Mouse (Mus musculus) lung, embryonic 16.5 days (tissue): Measurements from ENCODE around the gene Gm21981. TPM values are rescaled to one million over a fixed set of nuclear protein-coding genes. Genes with fewer than 3 reads are reported as not detected.

Experiments
- ATAC-seq: fragments of 200-750 bp; cut with Nextera tagmentation; 2 replicates; pipeline ENCODE4 v1.8.0; 2017; ENCODE audit warnings: low read depth, mild to moderate bottlenecking, moderate library complexity
- H3K27ac ChIP-seq: fragments of 300-500 bp; sonication (generic); 2 replicates; pipeline ENCODE4 v1.5.1; 2014; ENCODE audit warnings: mild to moderate bottlenecking, control low read depth, low read length
- H3K27me3 ChIP-seq: fragments of 300-500 bp; sonication (generic); 2 replicates; pipeline ENCODE4 v1.6.1; 2014; ENCODE audit warnings: low read depth, low read length, mixed read lengths; ENCODE audit not compliant: control insufficient read depth, insufficient read depth
- H3K36me3 ChIP-seq: fragments of 300-500 bp; sonication (generic); 2 replicates; pipeline ENCODE4 v1.6.1; 2014; ENCODE audit warnings: low read length; ENCODE audit not compliant: control insufficient read depth, insufficient read depth
- H3K4me1 ChIP-seq: fragments of 300-500 bp; sonication (generic); replicated peaks from 2 replicates; pipeline ENCODE4 v1.6.1; 2014; ENCODE audit warnings: low read length, mixed read lengths; ENCODE audit not compliant: control insufficient read depth, insufficient read depth
- H3K4me2 ChIP-seq: fragments of 300-500 bp; sonication (generic); 2 replicates; pipeline ENCODE4 v1.6.1; 2014; ENCODE audit warnings: low read depth, low read length, control low read depth
- H3K4me3 ChIP-seq: fragments of 300-500 bp; sonication (generic); 2 replicates; pipeline ENCODE4 v1.5.1; 2014; ENCODE audit warnings: mild to moderate bottlenecking, low read length, control low read depth
- H3K9ac ChIP-seq: fragments of 300-500 bp; sonication (generic); 2 replicates; pipeline ENCODE4 v1.6.1; 2014; ENCODE audit warnings: low read length, control low read depth
- H3K9me3 ChIP-seq: fragments of 300-500 bp; sonication (generic); 2 replicates; pipeline ENCODE4 v1.6.1; 2016; ENCODE audit warnings: low read length; ENCODE audit not compliant: control insufficient read depth
- WGBS: fragments of 180-500 bp; shearing (Covaris S2); extraction: QIAGEN DNeasy Blood & Tissue Kit; methylation state at CpG from one replicate; pipeline ENCODE4 v1.1.7; 2014; 5-methylcytosine and 5-hydroxymethylcytosine counted together
- polyA plus RNA-seq: library from polyadenylated mRNA; unstranded; fragments of >200 nt; fragmentation: Nextera tagmentation; extraction: Ambion mirVana; gene quantifications from 2 replicates; pipeline ENCODE4 v1.2.1, GENCODE M21; 2015

Gm21981 gene
- polyA plus RNA-seq = 0.26 and 0.41 TPM in 2 replicates

DNA sequence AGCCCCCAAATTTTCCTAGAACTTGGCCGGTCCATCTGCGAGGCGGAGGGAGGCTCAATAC, at the start of gene Gm21981:
Gene Gm21981, minus strand, starts transcription at position 14 of the 61 bp plus-strand sequence.
- Histone ChIP-seq H3K4me3 (peak within 1 kb of the TSS; percentile 77), H3K9me3 (no peaks in the 10 kb centered on the region), H3K36me3 (0 out of 2 replicates have a peak, but pooled peaks cover 3% of the 10 kb centered on the region), H3K9ac (peak within 1 kb of the TSS; percentile 83), H3K27me3 (no peaks in the 10 kb centered on the region), H3K27ac (peak within 1 kb of the TSS; percentile 60), H3K4me1 (peaks cover 13% of the 10 kb centered on the region), H3K4me2 (peak within 1 kb of the TSS; percentile 92)
- ATAC-seq = no peak
- 2% methylated on average over 3 of the region's 3 CpGs for WGBS

DNA sequence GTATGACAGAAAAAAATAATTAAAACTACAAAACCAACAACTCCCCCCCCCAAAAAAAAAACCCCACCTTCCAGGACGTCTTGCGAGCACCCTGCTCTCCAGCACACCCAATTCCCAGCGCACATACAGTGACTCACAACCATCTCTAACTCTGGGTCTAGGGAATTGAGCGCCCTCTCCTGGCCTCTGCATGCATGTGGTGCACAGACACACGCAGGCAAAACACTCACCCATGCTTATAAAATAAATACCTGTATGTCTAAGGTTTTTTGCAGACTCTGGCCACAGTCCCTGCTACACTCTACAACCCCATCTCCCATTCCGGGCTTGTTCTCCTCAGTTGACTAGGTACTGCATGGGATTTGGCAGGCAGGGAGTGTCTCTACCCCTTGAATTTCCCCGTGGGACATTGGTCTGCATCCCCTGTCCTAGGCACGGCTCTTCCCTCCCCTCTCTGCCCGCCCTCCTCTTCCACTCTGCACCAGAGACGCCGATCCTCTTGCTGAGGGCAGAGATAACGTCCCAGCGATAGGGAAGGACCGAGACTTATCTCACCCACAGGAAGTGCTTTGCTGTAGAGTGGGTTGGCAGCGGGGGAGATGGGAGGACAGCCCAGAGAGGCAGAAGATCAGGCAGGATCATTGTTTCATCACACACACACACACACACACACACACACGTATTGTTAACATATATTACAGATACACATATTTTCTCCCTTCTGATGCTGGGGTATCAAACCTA, 48.9 kb upstream of the Gm21981 start:
- H3K9ac ChIP-seq = no peak overlapping the region
- H3K4me1 ChIP-seq = peaks cover 17% of the 10 kb centered on the region
- no peaks in the 10 kb centered on the region; the same call in 1 of the 2 replicates for H3K27me3 ChIP-seq
- 25% methylated on average over 16 of the region's 16 CpGs for WGBS
- H3K4me2 ChIP-seq = no peak overlapping the region
- no peak overlapping the region for H3K27ac ChIP-seq
- H3K9me3 ChIP-seq = peaks cover 5% of the 10 kb centered on the region; the same call in 1 of the 2 replicates
- H3K4me3 ChIP-seq = no peak overlapping the region
- no peaks in the 10 kb centered on the region for H3K36me3 ChIP-seq
- ATAC-seq = no peak

DNA sequence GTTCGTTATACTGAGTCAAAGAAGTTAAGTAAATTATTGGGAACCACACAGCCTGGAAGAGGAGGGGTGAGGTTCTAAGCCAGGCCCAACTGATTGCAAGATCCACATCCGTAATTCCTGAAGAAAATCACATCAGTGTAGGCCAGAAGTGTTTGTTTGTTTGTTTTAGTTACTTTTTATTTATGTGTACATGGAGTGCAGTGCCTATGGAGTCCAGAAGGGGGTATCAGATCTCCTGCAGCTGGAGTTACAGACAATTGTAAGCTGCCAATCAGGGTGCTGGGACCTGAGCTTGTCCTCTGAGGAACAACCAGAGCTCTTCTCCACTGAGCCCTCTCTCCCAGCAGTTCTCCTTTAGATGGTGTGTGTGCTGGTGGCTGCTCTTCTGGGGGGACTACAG, 45.9 kb upstream of the Gm21981 start:
- H3K4me2 ChIP-seq = no peak overlapping the region
- H3K27ac ChIP-seq = no peak overlapping the region
- no peak for ATAC-seq
- H3K9ac ChIP-seq = no peak overlapping the region
- H3K4me1 ChIP-seq = peaks cover 16% of the 10 kb centered on the region
- 81% methylated on average over 2 of the region's 2 CpGs for WGBS
- no peaks in the 10 kb centered on the region; the same call in 1 of the 2 replicates for H3K27me3 ChIP-seq
- H3K9me3 ChIP-seq = peaks cover 5% of the 10 kb centered on the region; the same call in 1 of the 2 replicates
- H3K4me3 ChIP-seq = no peak overlapping the region
- H3K36me3 ChIP-seq = no peaks in the 10 kb centered on the region

DNA sequence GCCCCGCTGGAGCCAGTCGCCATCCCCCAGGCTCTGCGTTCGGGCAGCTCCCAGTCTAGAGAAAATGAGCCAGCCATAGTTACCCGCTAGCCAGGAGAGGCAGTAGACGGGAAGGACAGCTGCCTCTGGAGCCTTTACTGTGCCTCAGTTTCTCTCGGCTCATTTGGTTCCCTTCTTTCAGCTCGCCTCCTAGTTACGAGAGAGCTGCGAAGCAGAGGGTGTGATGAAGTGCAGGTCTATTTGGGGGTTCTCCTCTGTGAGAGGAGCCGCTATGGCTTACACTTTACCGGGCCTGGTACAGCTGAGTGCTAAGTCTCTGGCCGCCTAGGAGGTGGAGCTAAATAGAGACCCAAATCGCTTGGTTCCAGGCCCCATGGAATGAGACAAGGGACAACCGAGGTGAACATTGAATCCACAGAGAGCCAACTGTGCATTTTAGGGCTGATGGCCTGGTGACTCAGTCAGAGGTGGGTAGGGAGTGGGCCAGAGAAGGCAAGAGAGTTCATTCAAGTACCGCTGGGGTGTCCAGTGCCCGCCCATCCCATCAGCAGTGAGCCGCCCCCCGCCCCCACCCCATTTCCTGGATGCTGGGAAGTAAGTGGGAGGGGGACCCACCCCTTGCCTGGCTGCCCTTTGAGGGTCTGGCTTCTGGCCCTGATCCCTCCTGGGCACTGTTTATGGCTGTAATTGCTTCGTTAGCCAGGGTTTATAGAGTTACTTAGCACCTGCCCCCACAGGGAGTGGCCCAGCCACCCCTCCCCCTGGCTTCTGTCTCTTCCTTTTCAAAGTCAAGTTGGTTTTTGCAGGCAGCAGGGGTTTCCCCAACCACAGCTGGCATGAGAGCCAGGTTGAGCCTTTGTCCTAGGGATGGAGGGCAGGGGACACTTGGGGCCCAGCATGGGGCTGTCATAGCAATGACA, 44.9 kb upstream of the Gm21981 start:
- peak overlapping the region; percentile 83 for H3K4me3 ChIP-seq
- 16% methylated on average over 20 of the region's 20 CpGs for WGBS
- no peaks in the 10 kb centered on the region for H3K36me3 ChIP-seq
- H3K4me1 ChIP-seq = peaks cover 16% of the 10 kb centered on the region
- H3K9me3 ChIP-seq = no peaks in the 10 kb centered on the region
- no peak overlapping the region for H3K27ac ChIP-seq
- peak overlapping the region; percentile 97 for H3K4me2 ChIP-seq
- H3K27me3 ChIP-seq = no peaks in the 10 kb centered on the region; the same call in 1 of the 2 replicates
- peak overlapping the region; percentile 75 for H3K9ac ChIP-seq
- no peak for ATAC-seq

DNA sequence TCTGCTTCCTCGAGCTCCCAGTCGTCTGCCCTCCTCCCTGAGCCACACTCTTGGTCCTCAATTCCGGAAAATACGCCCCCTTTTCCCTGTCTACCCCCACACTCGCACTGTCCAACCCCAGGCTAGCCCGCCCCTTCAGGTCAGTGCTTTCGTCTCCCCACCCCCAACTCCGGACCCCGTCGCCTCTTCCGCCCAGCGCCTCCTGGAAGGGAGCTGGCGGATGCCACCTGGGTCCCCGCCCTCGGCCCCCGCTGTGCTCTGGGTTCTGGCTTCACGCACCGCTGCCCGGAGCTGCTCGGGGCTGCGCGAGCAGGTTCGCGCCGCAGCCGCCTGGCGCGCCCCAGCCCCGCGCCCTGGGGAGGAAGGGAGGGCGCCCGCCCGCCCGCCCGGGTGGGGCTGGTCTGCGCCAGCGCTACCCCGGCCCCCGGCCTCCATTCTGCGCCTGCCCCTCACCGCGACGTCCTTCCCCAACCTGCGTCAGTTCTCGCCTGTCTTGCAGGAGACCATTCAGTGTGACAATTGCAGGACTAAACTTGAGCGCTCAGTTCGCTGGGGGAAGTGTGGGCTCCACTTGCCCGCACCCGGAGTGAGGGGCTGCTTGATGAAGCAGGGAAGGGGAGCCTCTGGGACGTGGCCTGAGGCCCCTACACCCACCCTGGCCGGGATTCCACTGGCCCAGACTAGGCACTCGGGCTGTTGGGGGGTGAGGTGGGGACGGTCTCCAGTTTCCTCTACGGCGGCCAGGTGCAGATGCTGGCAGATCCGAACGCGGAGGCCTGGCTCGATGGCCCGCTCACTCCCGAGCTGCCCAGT, 44.0 kb upstream of the Gm21981 start:
- no peaks in the 10 kb centered on the region for H3K9me3 ChIP-seq
- no peaks in the 10 kb centered on the region for H3K36me3 ChIP-seq
- H3K4me2 ChIP-seq = peak overlapping the region; percentile 97
- H3K4me1 ChIP-seq = peaks cover 16% of the 10 kb centered on the region
- peak overlapping the region; percentile 75 for H3K9ac ChIP-seq
- H3K27ac ChIP-seq = peak overlapping the region; percentile 53; the same call in 1 of the 2 replicates
- no peaks in the 10 kb centered on the region; the same call in 1 of the 2 replicates for H3K27me3 ChIP-seq
- ATAC-seq = peak; percentile 32
- WGBS = under 1% methylated on average over 54 of the region's 61 CpGs
- H3K4me3 ChIP-seq = peak overlapping the region; percentile 83

DNA sequence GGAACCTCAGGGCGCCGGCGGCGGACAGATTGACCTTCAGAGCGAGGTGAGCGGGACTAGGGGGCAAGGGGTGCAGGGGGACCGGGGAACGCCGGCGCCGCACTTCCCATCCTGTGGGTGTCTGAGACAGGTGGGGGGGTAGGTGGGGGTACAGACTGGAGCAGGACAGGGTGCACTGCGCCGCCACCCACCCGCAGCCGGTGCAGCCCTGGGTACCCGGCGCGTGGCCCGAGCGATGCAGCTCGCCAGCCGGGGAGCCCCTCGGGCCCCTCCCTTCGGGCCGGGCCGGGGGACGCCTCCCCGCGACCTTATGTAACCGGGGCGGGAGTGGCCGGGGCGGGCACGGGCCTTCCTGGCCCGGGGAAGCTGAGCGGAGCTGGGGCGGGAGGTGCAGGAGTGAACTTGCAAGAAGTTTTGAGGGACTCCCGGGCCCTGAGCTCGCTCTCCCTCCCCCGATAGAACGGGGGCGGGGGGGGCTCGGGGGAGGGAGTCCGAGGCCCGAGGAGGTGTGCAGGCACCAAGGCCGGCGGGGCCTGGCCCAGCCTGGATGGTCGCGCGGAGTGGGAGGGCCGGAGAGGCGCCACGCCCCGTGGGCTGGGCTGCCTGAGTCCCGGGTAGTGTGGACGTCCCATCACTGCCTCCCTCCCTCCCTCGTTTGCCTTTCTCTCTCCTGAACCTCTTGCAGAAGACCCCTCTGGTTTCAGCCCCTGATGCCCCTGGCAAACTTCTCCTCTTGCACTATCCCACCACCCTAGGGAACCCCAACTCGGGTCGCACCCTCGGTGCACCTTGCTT, 43.2 kb upstream of the Gm21981 start:
- Histone ChIP-seq H3K9me3 (no peaks in the 10 kb centered on the region), H3K4me3 (peak overlapping the region; percentile 83), H3K36me3 (no peaks in the 10 kb centered on the region), H3K4me2 (peak overlapping the region; percentile 97), H3K27ac (peak overlapping the region; percentile 72), H3K27me3 (no peaks in the 10 kb centered on the region; the same call in 1 of the 2 replicates), H3K9ac (peak overlapping the region; percentile 75), H3K4me1 (peaks cover 16% of the 10 kb centered on the region)
- ATAC-seq = peak; percentile 93
- under 1% methylated on average over 45 of the region's 60 CpGs for WGBS

DNA sequence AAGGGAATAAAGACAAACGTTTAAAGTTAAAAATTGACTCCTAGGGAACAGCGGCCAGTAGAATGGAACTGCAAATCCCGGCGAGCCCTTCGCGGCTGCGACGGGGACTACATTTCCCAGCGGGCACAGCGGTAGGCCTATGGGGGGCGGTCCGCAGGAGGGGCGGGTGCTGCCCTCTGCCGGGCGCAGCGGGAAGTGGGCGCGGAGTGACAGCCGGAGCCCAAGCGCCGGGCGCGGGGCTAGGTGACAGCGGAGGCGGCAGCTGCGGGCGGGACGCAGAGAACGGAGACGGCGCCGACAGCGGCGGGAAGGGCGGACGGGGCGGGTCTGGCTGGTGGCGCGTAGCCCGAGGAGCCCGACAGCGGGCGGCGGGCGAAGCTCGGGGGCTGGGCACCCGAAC, 42.6 kb upstream of the Gm21981 start, which contains the start of gene Tfeb:
Gene Tfeb, plus strand, starts transcription at position 175 of the 400 bp plus-strand sequence.
- Histone ChIP-seq H3K4me1 (peaks cover 16% of the 10 kb centered on the region), H3K4me3 (peak within 1 kb of the TSS; percentile 83), H3K9me3 (no peaks in the 10 kb centered on the region), H3K36me3 (no peaks in the 10 kb centered on the region), H3K27me3 (no peaks in the 10 kb centered on the region; the same call in 1 of the 2 replicates), H3K4me2 (peak within 1 kb of the TSS; percentile 97), H3K27ac (peak within 1 kb of the TSS; percentile 72), H3K9ac (peak within 1 kb of the TSS; percentile 75)
- peak; percentile 84 for ATAC-seq
- under 1% methylated on average over 46 of the region's 47 CpGs for WGBS

DNA sequence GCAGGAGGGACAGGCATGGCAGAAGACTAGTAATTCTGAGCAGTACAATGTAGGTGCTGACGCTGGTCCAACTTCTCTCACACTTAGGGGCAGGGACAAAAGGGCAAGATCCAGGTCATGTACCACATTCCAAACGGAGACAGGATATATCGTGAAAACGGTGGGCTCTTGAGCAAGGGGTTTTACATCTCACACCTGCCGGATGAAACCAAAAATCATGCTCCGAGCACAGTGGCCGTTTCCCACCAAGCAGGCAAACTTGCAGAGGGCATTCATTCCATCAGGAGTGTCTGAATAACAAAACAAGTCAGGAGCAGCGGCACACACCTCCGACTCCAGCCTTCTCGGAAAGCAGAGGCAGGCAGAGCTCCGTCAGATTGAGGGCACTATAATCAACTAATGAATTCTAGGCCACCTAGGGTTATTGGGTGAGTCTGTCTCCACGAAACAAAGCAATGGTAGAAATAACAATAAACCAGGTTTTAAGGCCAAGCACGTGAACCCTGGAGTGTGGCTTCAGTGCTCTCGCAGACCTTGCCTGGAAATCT, 41.4 kb upstream of the Gm21981 start:
- no peak for ATAC-seq
- Histone ChIP-seq H3K27me3 (no peaks in the 10 kb centered on the region; the same call in 1 of the 2 replicates), H3K36me3 (no peaks in the 10 kb centered on the region), H3K27ac (no peak overlapping the region), H3K4me3 (no peak overlapping the region), H3K9me3 (no peaks in the 10 kb centered on the region), H3K4me1 (peaks cover 16% of the 10 kb centered on the region), H3K9ac (no peak overlapping the region), H3K4me2 (no peak overlapping the region)
- WGBS = 71% methylated on average over 14 of the region's 14 CpGs
